Mouse (Mus musculus) stomach, postnatal 0 days (tissue): ENCODE measurements at regions not wholly inside any gene's neighbourhood (a gene's known extent, or its start where the extent isn't known, plus 50 kb on each side); places are given as distances from the start of the nearest gene placed in this dataset.
A peak's percentile ranks its signal among the peaks of the same experiment; 100 is the strongest.

Source experiments
- ATAC-seq: fragments of 200-750 bp; cut with Nextera tagmentation; 2 replicates; pipeline ENCODE4 v1.8.0; 2017; ENCODE audit not compliant: low FRiP score, low TSS enrichment
- DNase-seq: peaks from one replicate; pipeline ENCODE4 v3.0.0-alpha.2; 2016; ENCODE audit warnings: low spot score
- H3K27ac ChIP-seq: fragments of 300-500 bp; sonication (generic); replicated peaks from 2 replicates; pipeline ENCODE4 v1.5.1; 2014; ENCODE audit warnings: mild to moderate bottlenecking, control low read depth
- H3K27me3 ChIP-seq: fragments of 300-500 bp; sonication (generic); 2 replicates; pipeline ENCODE4 v1.6.1; 2014; ENCODE audit warnings: low read length; ENCODE audit not compliant: control insufficient read depth, insufficient read depth
- H3K36me3 ChIP-seq: fragments of 300-500 bp; sonication (generic); 2 replicates; pipeline ENCODE4 v1.6.1; 2014; ENCODE audit warnings: low read length, mixed read lengths; ENCODE audit not compliant: control insufficient read depth, insufficient read depth
- H3K4me1 ChIP-seq: fragments of 300-500 bp; sonication (generic); replicated peaks from 2 replicates; pipeline ENCODE4 v1.6.1; 2014; ENCODE audit warnings: antibody characterized with exemption; ENCODE audit not compliant: control insufficient read depth, insufficient read depth
- H3K4me2 ChIP-seq: fragments of 300-500 bp; sonication (generic); replicated peaks from 2 replicates; pipeline ENCODE4 v1.6.1; 2014; ENCODE audit warnings: low read depth, mild to moderate bottlenecking, control low read depth, moderate library complexity
- H3K4me3 ChIP-seq: fragments of 300-500 bp; sonication (generic); 2 replicates; pipeline ENCODE4 v1.5.1; 2014; ENCODE audit warnings: low read depth, low read length, control low read depth
- H3K9ac ChIP-seq: fragments of 300-500 bp; sonication (generic); 2 replicates; pipeline ENCODE4 v1.6.1; 2014; ENCODE audit warnings: mild to moderate bottlenecking, low read length, control low read depth, mixed read lengths
- H3K9me3 ChIP-seq: fragments of 300-500 bp; sonication (generic); 2 replicates; pipeline ENCODE4 v1.6.1; 2016; ENCODE audit warnings: low read length; ENCODE audit not compliant: control insufficient read depth
- CTCF ChIP-seq: IDR thresholded peaks from 2 replicates; pipeline ENCODE4 v1.5.1; 2016; ENCODE audit warnings: antibody characterized with exemption, low read depth, mild to moderate bottlenecking, moderate library complexity
- EP300 ChIP-seq: optimal IDR thresholded peaks from 2 replicates; pipeline ENCODE3; 2016; ENCODE audit warnings: antibody characterized with exemption
- WGBS: fragments of 180-500 bp; shearing (Covaris S2); extraction: QIAGEN DNeasy Blood & Tissue Kit; methylation state at CpG from one replicate; pipeline ENCODE4 v1.1.7; 2014; 5-methylcytosine and 5-hydroxymethylcytosine counted together

GRCm38 (mm10) chr13:60481946-60482345, 119.8 kb upstream of the Dapk1 start:
- ATAC-seq (no peak), DNase-seq (no peak)
- TF ChIP-seq EP300 (no peak), CTCF (no peak)
- Histone ChIP-seq H3K9ac (no peak overlapping the region), H3K4me3 (no peak overlapping the region), H3K4me2 (no peak overlapping the region), H3K9me3 (no peaks in the 10 kb centered on the region), H3K27ac (no peak overlapping the region), H3K4me1 (no peaks in the 10 kb centered on the region; the same call in 1 of the 2 replicates), H3K36me3 (no peaks in the 10 kb centered on the region), H3K27me3 (no peaks in the 10 kb centered on the region)
- 90% methylated on average over 6 of the region's 6 CpGs for WGBS

GRCm38 (mm10) chr13:60486105-60486504, 115.6 kb upstream of the Dapk1 start:
- no peak overlapping the region for H3K4me2 ChIP-seq
- H3K9ac ChIP-seq: no peak overlapping the region
- DNase-seq: no peak
- H3K27ac ChIP-seq: no peak overlapping the region
- TF ChIP-seq EP300 (no peak), CTCF (no peak)
- no peaks in the 10 kb centered on the region for H3K36me3 ChIP-seq
- H3K9me3 ChIP-seq: no peaks in the 10 kb centered on the region
- H3K27me3 ChIP-seq: no peaks in the 10 kb centered on the region
- WGBS: 56% methylated on average over 2 of the region's 2 CpGs
- H3K4me1 ChIP-seq: no peaks in the 10 kb centered on the region; the same call in 1 of the 2 replicates
- no peak for ATAC-seq
- H3K4me3 ChIP-seq: no peak overlapping the region

GRCm38 (mm10) chr13:60486871-60487270, 114.9 kb upstream of the Dapk1 start:
- TF ChIP-seq EP300 (no peak), CTCF (peak; percentile 28)
- ATAC-seq (no peak), DNase-seq (no peak)
- Histone ChIP-seq H3K27me3 (no peaks in the 10 kb centered on the region), H3K36me3 (no peaks in the 10 kb centered on the region), H3K4me1 (no peaks in the 10 kb centered on the region; the same call in 1 of the 2 replicates), H3K9me3 (no peaks in the 10 kb centered on the region), H3K9ac (no peak overlapping the region), H3K27ac (no peak overlapping the region), H3K4me3 (no peak overlapping the region), H3K4me2 (no peak overlapping the region)
- WGBS: 90% methylated on average over 5 of the region's 5 CpGs

- peak overlapping the region; percentile 83 for H3K27ac ChIP-seq
- no peak overlapping the region for H3K9ac ChIP-seq
- no peaks in the 10 kb centered on the region for H3K36me3 ChIP-seq
- ATAC-seq (peak; percentile 61; the same call in 1 of the 2 replicates), DNase-seq (peak; percentile 26)
- H3K4me3 ChIP-seq: no peak overlapping the region
- 32% methylated on average over 13 of the region's 13 CpGs for WGBS
- no peaks in the 10 kb centered on the region for H3K27me3 ChIP-seq
- no peak overlapping the region for H3K4me2 ChIP-seq
- no peaks in the 10 kb centered on the region; the same call in 1 of the 2 replicates for H3K4me1 ChIP-seq
- TF ChIP-seq CTCF (0 out of 2 replicates have a peak, but pooled peaks have one; percentile 23), EP300 (no peak)
- no peaks in the 10 kb centered on the region for H3K9me3 ChIP-seq
These were observed 113.4 kb upstream of the Dapk1 start for GRCm38 (mm10) chr13:60488131-60488883.

GRCm38 (mm10) chr13:60488884-60489265, 112.9 kb upstream of the Dapk1 start:
- Histone ChIP-seq H3K4me3 (no peak overlapping the region), H3K4me2 (no peak overlapping the region), H3K27ac (peak overlapping the region; percentile 83), H3K9ac (no peak overlapping the region), H3K4me1 (no peaks in the 10 kb centered on the region; the same call in 1 of the 2 replicates), H3K27me3 (no peaks in the 10 kb centered on the region), H3K9me3 (no peaks in the 10 kb centered on the region), H3K36me3 (no peaks in the 10 kb centered on the region)
- DNase-seq (no peak), ATAC-seq (no peak)
- 50% methylated on average over 4 of the region's 4 CpGs for whole genome bisulfite sequencing
- TF ChIP-seq EP300 (no peak), CTCF (no peak)

- no peak overlapping the region for H3K4me2 ChIP-seq
- DNase-seq (no peak), ATAC-seq (no peak)
- TF ChIP-seq EP300: no peak
- H3K9ac ChIP-seq: no peak overlapping the region
- no peaks in the 10 kb centered on the region for H3K9me3 ChIP-seq
- H3K27me3 ChIP-seq: no peaks in the 10 kb centered on the region
- no peaks in the 10 kb centered on the region; the same call in 1 of the 2 replicates for H3K4me1 ChIP-seq
- H3K4me3 ChIP-seq: no peak overlapping the region
- WGBS: 35% methylated on average over 16 of the region's 16 CpGs
- no peak overlapping the region for H3K27ac ChIP-seq
- no peaks in the 10 kb centered on the region for H3K36me3 ChIP-seq
These were observed 109.7 kb upstream of the Dapk1 start for GRCm38 (mm10) chr13:60491948-60492464.
